Mouse (Mus musculus): ENCODE results near the gene Drc3.

The Drc3 gene

GRCm38 (mm10) chr11:60352559-60353411, at the start of gene Drc3, which contains the start of gene Tom1l2:
TSS of gene Drc3 (plus strand) at chr11:60353329.
TSS of gene Tom1l2 (minus strand) at chr11:60352905.
- DNase-seq (ENCODE audit: low spot score) = peak; percentile 98

GRCm38 (mm10) chr11:60303497-60303896, 49.6 kb upstream of the Drc3 start:
- no peak for DNase-seq (ENCODE audit: low spot score)

- DNase-seq (ENCODE audit: low spot score) = no peak
Measured at GRCm38 (mm10) chr11:60305611-60306010, 47.5 kb upstream of the Drc3 start.

DNA sequence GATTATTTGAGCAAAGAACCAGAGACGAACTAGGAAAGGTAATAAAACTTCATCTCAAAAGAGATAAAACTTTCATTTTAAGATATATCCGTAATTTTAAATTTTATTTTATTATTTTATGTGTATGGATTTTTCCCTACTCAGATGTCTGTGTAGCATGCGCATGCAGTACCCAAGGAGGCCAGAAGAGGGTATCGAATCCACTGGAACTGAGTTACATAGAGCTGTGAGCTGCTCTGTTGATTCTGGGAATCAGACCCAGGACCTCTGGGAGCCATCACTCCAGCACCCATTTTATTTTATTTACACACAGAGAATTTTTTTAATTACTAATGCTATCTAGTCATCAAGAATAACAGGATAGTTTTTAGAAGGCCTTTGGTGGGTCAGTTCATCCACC, 46.3 kb upstream of the Drc3 start:
- no peak for DNase-seq (ENCODE audit: low spot score)

GRCm38 (mm10) chr11:60307375-60307825, 45.7 kb upstream of the Drc3 start:
- no peak for DNase-seq (ENCODE audit: low spot score)

DNA sequence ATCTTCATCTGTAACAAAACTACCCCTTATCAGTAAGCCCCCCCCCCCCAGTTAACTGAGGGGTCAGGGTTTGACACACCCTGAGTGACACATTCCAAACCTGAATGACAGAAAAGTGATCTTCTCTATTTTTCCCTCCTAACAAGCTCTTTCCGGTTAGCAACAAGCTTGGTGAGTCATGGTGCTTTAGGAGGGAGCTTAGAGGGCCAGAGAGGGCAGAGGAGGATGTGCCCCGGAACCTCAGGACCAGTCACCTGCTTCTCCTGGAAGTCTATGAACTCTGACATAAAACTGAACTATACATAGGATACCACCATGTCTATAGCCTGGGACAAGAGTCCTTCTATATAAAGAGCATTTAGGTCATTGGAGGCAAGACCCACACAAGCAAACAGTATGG, 45.1 kb upstream of the Drc3 start:
- no peak for DNase-seq (ENCODE audit: low spot score)

DNA sequence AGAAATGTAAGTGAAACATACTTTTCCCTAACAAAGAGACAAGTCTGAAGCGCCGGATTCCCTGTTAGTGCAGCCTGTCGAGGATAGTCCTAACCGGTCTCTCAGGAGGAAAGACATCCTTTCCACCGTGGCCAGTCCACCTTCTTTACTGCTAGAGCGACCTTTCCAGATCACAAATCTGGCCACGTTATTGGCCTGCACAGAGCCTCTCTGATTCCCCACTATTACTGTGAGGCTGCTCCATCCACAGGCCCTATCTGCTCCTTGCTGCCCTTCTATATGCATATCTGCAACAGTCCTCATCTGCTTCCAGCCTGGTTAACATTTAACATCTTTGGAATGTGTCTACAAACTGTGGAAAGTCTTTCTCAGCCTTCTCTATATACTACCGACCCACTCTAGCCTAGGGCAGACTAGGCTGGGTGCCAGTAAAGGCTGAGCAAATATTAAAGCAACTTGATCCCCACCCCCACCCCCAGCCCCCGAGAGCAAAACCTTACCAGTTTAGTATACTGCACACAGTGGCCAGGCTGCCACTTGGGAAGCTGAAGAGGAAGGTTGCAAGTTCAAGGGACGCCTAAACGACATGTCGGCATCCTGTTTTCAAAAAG, 44.5 kb upstream of the Drc3 start:
- DNase-seq (ENCODE audit: low spot score) = no peak

- DNase-seq (ENCODE audit: low spot score) = no peak
Measured at GRCm38 (mm10) chr11:60309875-60310274, 43.3 kb upstream of the Drc3 start.

- DNase-seq (ENCODE audit: low spot score) = peak; percentile 75
Measured at GRCm38 (mm10) chr11:60311025-60311854, 41.9 kb upstream of the Drc3 start.

- no peak for DNase-seq (ENCODE audit: low spot score)
Measured at GRCm38 (mm10) chr11:60316250-60316649, 36.9 kb upstream of the Drc3 start.

GRCm38 (mm10) chr11:60316883-60317282, 36.2 kb upstream of the Drc3 start:
- no peak for DNase-seq (ENCODE audit: low spot score)

GRCm38 (mm10) chr11:60317376-60318102, 35.6 kb upstream of the Drc3 start:
- no peak for DNase-seq (ENCODE audit: low spot score)

- DNase-seq (ENCODE audit: low spot score) = no peak
Measured at GRCm38 (mm10) chr11:60318716-60319115, 34.4 kb upstream of the Drc3 start.

DNA sequence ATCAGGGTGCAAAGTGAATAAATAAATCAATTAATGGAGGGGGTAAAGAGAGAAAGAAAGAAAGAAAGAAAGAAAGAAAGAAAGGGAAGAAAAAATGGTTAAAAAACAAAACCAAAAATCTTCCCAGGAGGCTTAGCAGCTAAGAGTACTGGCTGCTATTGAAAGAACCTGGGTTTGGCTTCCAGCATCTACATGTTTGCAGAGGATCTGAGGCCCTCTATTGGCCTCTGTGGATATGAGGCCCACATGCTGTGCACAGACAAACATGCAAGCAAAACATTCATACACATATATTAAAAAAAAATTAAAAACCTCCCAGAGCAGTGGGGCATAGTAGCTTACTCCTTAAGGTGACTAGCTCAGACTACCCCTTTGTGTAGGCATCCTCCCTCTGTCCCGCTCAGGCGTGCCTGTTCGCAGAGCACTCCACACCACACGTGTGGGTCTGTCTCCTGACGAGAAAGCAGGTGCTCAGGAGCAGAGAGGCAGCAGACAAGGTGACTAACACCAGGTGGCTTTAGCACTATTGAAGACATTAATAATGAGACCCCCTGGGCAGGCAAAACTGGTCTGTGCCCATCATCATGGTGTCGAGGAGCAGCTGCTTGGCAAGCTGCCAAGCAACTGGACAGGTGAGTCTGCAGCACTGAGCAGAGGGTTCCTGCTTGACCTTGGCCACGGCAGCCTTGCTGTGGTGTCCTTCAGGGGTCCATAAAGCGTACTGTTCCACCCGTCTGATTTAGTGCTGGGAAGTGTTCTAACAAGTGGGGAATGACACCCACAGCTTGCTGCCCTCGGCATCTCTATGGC, 33.7 kb upstream of the Drc3 start:
- no peak for DNase-seq (ENCODE audit: low spot score)

- DNase-seq (ENCODE audit: low spot score) = no peak
Measured at GRCm38 (mm10) chr11:60320426-60321037, 32.6 kb upstream of the Drc3 start.

DNA sequence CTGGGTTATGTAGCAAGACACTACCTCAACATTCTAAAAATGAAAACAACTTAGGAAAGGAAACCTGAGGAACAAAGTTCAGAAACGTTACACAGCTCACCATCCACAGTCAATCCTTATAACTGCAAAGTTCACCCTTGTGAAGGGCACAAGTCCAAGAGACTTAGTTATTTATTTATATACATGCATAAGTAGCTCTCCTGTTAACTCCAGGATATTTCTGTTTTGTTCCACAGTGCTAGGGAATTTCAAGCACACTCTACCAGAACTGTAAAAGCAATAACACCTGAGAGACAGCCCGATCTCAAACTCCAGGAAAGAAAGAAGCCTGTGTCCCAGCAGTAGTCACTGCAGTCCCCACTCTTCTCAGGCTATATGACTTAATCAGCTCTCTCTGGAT, 31.7 kb upstream of the Drc3 start:
- DNase-seq (ENCODE audit: low spot score) = no peak

GRCm38 (mm10) chr11:60323731-60324130, 29.4 kb upstream of the Drc3 start:
- no peak for DNase-seq (ENCODE audit: low spot score)

- no peak for DNase-seq (ENCODE audit: low spot score)
Measured at GRCm38 (mm10) chr11:60330551-60330950, 22.6 kb upstream of the Drc3 start.

GRCm38 (mm10) chr11:60333461-60333860, 19.7 kb upstream of the Drc3 start:
- DNase-seq (ENCODE audit: low spot score) = no peak

GRCm38 (mm10) chr11:60334124-60334523, 19.0 kb upstream of the Drc3 start:
- no peak for DNase-seq (ENCODE audit: low spot score)
